Mouse (Mus musculus) heart, embryonic 16.5 days (tissue): ENCODE results near the gene Edc4. TPM values are rescaled to one million over a fixed set of nuclear protein-coding genes. Genes with fewer than 3 reads are reported as not detected.

Source experiments
- ATAC-seq: fragments of 200-750 bp; cut with Nextera tagmentation; replicated peaks from 2 replicates; pipeline ENCODE4 v1.8.0; 2017; ENCODE audit warnings: moderate number of reproducible peaks; ENCODE audit not compliant: insufficient read depth, low FRiP score; ENCODE audit errors: extremely low read depth
- H3K27ac ChIP-seq: fragments of 300-500 bp; sonication (generic); 2 replicates; pipeline ENCODE4 v1.5.1; 2014; ENCODE audit warnings: mild to moderate bottlenecking, low read length, control low read depth, moderate library complexity
- H3K27me3 ChIP-seq: fragments of 300-500 bp; sonication (generic); 2 replicates; pipeline ENCODE4 v1.6.1; 2014; ENCODE audit warnings: low read length, mixed read lengths; ENCODE audit not compliant: control insufficient read depth, insufficient read depth
- H3K36me3 ChIP-seq: fragments of 300-500 bp; sonication (generic); 2 replicates; pipeline ENCODE4 v1.6.1; 2014; ENCODE audit not compliant: control insufficient read depth, insufficient read depth
- H3K4me1 ChIP-seq: fragments of 300-500 bp; sonication (generic); 2 replicates; pipeline ENCODE4 v1.6.1; 2014; ENCODE audit warnings: low read length, mixed read lengths; ENCODE audit not compliant: control insufficient read depth, insufficient read depth
- H3K4me2 ChIP-seq: fragments of 300-500 bp; sonication (generic); 2 replicates; pipeline ENCODE4 v1.6.1; 2014; ENCODE audit warnings: low read depth, mild to moderate bottlenecking, control low read depth, low read length
- H3K4me3 ChIP-seq: fragments of 300-500 bp; sonication (generic); 2 replicates; pipeline ENCODE4 v1.5.1; 2014; ENCODE audit warnings: mild to moderate bottlenecking, control low read depth, low read length
- H3K9ac ChIP-seq: fragments of 300-500 bp; sonication (generic); 2 replicates; pipeline ENCODE4 v1.6.1; 2014; ENCODE audit warnings: low read length, control low read depth
- H3K9me3 ChIP-seq: fragments of 300-500 bp; sonication (generic); replicated peaks from 2 replicates; pipeline ENCODE4 v1.6.1; 2016; ENCODE audit warnings: low read length; ENCODE audit not compliant: control insufficient read depth
- WGBS: fragments of 180-500 bp; shearing (Covaris S2); extraction: QIAGEN DNeasy Blood & Tissue Kit; methylation state at CpG from one replicate; pipeline ENCODE4 v1.1.7; 2014; 5-methylcytosine and 5-hydroxymethylcytosine counted together
- polyA plus RNA-seq: library from polyadenylated mRNA; unstranded; fragments of >200 nt; fragmentation: Nextera tagmentation; extraction: Ambion mirVana; gene quantifications from 2 replicates; pipeline ENCODE4 v1.2.1, GENCODE M21; 2015

Edc4 gene
- polyA plus RNA-seq, 1 experiment from 2014 or later = 32.6 TPM

DNA sequence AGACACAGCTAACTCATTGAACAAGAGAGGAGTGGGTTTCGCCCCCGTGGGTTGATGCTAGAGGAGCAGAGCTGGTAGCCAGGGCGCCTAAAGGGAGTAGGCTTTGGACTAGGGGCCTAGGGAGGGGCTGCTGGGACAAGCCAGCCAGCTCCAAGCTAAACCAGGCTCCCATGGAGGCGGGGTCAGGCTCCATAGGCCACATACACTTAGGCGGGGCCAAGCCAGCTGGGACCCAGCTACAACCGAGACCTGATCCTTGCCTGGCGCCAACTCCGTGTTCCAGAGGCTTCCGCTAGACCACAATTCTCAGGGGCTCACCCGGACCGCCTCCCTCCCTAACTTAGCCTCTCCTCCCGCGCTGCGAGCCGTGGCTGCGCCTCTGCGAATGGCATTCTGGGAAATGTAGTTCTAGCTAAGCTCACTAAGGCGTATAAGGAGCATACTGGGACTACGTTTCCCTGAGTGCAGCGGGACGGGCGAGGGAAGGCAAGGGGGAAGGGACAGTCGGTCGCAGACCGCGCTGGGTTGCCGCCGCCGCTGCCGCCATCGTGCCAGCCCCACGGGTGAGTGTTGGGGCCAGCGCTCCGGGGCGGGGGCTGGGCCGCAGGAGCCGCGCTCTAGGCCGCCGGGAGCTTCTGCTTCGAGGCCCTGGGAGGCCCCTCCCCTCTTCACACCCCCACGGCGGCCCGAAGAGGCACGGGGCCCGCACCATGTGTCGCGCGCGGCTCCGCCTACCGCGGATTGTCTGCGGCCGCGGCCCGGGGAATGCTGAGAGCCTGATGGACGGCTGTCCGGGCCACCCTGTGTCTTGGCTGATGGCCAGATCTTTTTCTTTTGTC lies 20.3 kb upstream of the Edc4 start, which contains the start of gene Nutf2:
Gene Nutf2 (plus strand): TSS at position 438 of the 839 bp plus-strand sequence.
- Histone ChIP-seq H3K36me3 (no peaks in the 10 kb centered on the region), H3K27ac (peak within 1 kb of the TSS; percentile 83), H3K27me3 (no peaks in the 10 kb centered on the region), H3K4me3 (peak within 1 kb of the TSS; percentile 96), H3K9me3 (no peaks in the 10 kb centered on the region), H3K4me1 (peaks cover 43% of the 10 kb centered on the region), H3K4me2 (peak within 1 kb of the TSS; percentile 78), H3K9ac (peak within 1 kb of the TSS; percentile 93)
- under 1% methylated on average over 59 of the region's 59 CpGs for WGBS
- ATAC-seq = peak; percentile 97

DNA sequence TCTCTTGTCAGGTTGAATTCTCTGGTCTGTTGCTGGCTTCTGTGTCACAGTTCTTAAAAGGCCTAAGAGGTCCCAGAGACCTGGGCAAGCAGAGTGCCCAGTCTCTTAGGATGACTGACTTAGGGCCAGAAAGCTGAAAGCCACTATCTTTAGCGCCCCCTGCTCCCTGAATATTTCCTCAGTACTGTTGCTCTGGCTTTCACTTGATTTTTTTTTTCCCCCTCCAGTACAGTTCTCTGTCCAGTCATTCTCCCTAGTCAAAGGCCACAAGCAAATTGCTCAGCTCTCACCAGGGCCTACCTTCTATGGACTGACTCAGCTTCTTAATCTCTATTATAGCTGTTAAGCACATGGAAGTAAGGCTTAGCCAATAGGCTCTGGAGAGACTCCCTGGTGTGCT lies 18.7 kb upstream of the Edc4 start:
- no peak for ATAC-seq

DNA sequence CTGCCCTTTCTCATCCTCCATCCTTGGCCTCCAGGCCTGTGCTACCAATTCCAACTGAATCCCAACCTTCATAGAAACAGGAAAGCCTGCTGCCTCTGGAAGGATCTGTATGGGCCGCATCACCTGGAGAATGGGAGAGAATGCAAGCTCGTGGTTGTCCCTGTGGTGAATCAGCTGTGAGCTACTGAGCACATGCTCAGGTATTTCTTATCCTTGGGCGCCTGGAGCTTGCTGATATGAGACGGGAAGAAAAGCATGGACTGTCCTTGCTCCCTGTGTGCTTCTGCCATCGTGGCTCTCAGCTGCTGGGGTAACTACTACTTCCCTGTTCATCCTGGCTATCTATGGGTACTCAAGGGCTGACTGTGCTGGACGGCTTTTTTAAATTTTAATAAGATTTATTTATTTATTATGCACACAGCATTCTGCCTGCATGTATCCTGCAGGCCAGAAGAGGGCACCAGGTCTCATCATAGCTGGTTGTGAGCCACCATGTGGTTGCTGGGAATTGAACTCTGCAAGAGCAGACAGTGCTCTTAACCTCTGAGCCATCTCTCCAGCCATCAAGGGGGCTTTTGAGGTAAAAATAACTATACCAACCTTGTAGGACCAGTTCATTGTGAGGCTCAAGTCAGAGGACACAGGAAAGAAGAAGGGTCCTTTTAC lies 14.2 kb upstream of the Edc4 start:
- Histone ChIP-seq H3K4me2 (no peak overlapping the region), H3K9me3 (no peaks in the 10 kb centered on the region), H3K27ac (no peak overlapping the region), H3K4me3 (no peak overlapping the region), H3K4me1 (peaks cover 13% of the 10 kb centered on the region), H3K27me3 (no peaks in the 10 kb centered on the region), H3K9ac (no peak overlapping the region), H3K36me3 (peaks cover 20% of the 10 kb centered on the region)
- 79% methylated on average over 6 of the region's 6 CpGs for WGBS
- ATAC-seq = no peak

More for the DNA sequence above, 18.7 kb upstream of the Edc4 start:
- Histone ChIP-seq H3K36me3 (peaks cover 6% of the 10 kb centered on the region), H3K4me2 (peak overlapping the region; percentile 78), H3K9ac (peak overlapping the region; percentile 93), H3K27ac (no peak overlapping the region), H3K9me3 (no peaks in the 10 kb centered on the region), H3K27me3 (no peaks in the 10 kb centered on the region), H3K4me1 (peaks cover 33% of the 10 kb centered on the region), H3K4me3 (peak overlapping the region; percentile 96)
- 0% methylated on average over 1 of the region's 1 CpGs for WGBS

DNA sequence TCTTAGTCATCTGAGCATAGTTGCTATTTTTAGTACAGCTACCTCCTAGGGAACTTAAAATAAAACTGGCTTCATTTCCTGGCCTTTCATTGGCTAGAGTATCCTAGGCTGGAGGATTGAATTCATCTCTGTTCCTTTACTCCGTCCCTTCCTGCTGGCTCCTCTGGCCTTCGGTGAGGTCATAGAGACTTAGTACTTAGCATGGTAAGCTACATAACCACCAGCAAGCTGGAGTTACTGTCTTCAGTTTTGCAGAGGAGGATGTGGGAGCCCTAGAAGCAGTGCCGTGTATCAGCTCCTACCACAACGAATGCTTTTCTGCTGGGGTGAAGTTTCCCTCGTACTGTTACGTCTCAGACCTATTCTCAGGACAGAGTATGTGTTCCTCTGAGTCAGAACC lies 6.4 kb upstream of the Edc4 start:
- no peaks in the 10 kb centered on the region for H3K9me3 ChIP-seq
- H3K4me3 ChIP-seq = peak overlapping the region; percentile 26; the same call in 1 of the 2 replicates
- 38% methylated on average over 6 of the region's 6 CpGs for whole genome bisulfite sequencing
- peak overlapping the region; percentile 58 for H3K4me2 ChIP-seq
- peak; percentile 80 for ATAC-seq
- peaks cover 39% of the 10 kb centered on the region for H3K36me3 ChIP-seq
- H3K9ac ChIP-seq = peak overlapping the region; percentile 51
- H3K27ac ChIP-seq = peak overlapping the region; percentile 95
- no peaks in the 10 kb centered on the region for H3K27me3 ChIP-seq
- peaks cover 24% of the 10 kb centered on the region for H3K4me1 ChIP-seq

DNA sequence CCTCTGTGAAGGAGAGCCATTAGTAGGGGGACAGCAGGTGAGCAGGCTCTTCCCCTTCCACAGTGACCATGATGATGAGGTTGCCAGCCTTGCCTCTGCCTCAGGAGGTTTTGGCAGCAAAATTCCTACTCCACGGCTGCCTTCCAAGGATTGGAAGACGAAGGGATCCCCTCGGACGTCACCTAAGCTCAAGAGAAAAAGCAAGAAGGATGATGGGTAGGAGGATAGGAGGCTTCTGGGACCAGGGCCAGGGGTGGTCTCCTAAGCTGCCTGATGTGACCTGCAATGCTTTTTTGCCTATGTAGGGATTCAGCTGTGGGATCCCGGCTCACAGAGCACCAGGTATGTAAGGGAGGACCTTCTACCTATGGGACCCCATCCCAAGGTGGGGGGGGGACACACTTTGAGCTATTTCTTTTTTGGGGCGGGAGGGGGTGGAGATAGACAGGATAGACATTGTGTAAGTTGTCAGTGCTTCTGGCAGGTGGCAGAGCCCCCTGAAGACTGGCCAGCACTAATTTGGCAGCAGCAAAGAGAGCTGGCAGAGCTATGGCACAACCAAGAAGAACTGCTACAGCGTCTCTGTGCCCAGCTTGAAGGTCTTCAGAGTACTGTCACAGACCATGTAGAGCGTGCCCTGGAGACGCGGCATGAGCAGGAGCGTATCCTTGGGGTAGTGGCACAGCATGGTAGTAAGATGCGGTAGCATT lies 9.2 kb downstream of the Edc4 start:
- H3K4me1 ChIP-seq = 0 out of 2 replicates have a peak, but pooled peaks cover 2% of the 10 kb centered on the region
- WGBS = 92% methylated on average over 12 of the region's 12 CpGs

DNA sequence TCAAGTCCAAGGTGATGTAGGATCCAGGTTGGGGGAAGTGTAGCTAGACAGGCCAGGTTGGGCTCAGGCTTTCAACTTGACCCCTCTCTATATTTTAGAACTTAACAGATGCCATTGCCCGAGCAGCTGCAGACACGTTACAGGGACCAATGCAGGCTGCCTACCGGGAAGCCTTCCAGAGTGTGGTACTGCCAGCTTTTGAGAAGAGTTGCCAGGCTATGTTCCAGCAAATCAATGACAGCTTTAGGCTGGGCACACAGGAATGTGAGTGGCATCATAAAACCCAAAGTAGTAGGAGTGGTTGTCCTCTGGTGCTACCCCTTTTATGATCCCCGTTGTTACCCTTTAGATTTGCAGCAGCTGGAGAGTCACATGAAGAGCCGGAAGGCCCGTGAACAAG lies 10.2 kb downstream of the Edc4 start:
- Histone ChIP-seq H3K27ac (no peak overlapping the region), H3K36me3 (peaks cover 48% of the 10 kb centered on the region), H3K4me3 (no peak overlapping the region), H3K9ac (no peak overlapping the region), H3K4me2 (no peak overlapping the region), H3K27me3 (no peaks in the 10 kb centered on the region), H3K9me3 (no peaks in the 10 kb centered on the region), H3K4me1 (0 out of 2 replicates have a peak, but pooled peaks cover 2% of the 10 kb centered on the region)
- WGBS = 91% methylated on average over 6 of the region's 6 CpGs
- no peak for ATAC-seq

More for the DNA sequence above, 9.2 kb downstream of the Edc4 start:
- no peak for ATAC-seq
- Histone ChIP-seq H3K27ac (no peak overlapping the region), H3K9me3 (no peaks in the 10 kb centered on the region), H3K4me3 (no peak overlapping the region), H3K9ac (no peak overlapping the region), H3K4me2 (no peak overlapping the region), H3K36me3 (peaks cover 57% of the 10 kb centered on the region), H3K27me3 (no peaks in the 10 kb centered on the region)

DNA sequence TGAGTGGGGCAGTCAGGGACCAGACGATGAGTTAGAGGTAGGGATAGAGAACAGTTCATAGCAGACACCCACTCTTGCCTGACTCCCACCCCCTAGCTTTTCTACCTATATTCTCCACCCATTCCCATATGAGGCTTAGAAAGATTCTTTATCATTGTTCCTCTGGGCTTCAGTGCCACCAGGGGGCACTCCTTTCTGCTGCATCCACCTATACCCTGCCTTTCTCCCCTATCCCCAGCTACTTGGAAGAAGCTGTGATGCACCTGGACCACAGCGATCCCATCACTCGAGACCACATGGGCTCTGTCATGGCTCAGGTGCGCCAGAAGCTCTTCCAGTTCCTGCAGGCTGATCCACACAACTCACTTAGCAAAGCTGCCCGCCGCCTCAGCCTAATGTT lies 11.8 kb downstream of the Edc4 start:
- ATAC-seq = 0 out of 2 replicates have a peak, but pooled peaks have one; percentile 10

DNA sequence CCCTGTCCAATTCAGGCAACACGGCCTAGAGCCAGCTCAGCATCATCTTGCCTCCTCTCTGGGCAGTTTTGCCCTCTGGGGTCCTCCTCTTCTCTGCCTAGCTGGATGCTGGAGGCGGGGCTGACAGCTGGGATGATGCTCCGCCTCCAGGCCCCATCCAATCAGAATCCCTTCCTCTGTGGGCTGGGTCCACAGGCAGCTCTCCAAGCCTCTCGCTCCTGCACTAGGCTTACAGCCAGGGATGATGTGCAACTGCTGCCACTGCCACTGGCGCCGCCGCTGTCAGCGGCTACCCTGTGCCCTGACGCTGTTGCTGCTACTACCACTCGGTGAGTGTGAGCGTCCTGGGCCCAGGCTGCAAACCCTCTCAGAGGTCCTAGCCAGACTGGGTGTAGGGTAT lies 12.7 kb downstream of the Edc4 start, which contains the start of gene Nrn1l:
Gene Nrn1l (plus strand): TSS at position 229 of the 400 bp plus-strand sequence.
- Histone ChIP-seq H3K27me3 (no peaks in the 10 kb centered on the region), H3K27ac (no peak within 1 kb of the TSS), H3K9me3 (no peaks in the 10 kb centered on the region), H3K4me3 (no peak within 1 kb of the TSS), H3K4me1 (0 out of 2 replicates have a peak, but pooled peaks cover 2% of the 10 kb centered on the region), H3K36me3 (peaks cover 28% of the 10 kb centered on the region), H3K4me2 (no peak within 1 kb of the TSS), H3K9ac (no peak within 1 kb of the TSS)
- peak; percentile 86 for ATAC-seq
- 6% methylated on average over 11 of the region's 11 CpGs for WGBS

More for the DNA sequence above, 11.8 kb downstream of the Edc4 start:
- H3K27ac ChIP-seq = no peak overlapping the region
- H3K9ac ChIP-seq = no peak overlapping the region
- 0 out of 2 replicates have a peak, but pooled peaks cover 2% of the 10 kb centered on the region for H3K4me1 ChIP-seq
- no peak overlapping the region for H3K4me3 ChIP-seq
- 85% methylated on average over 6 of the region's 6 CpGs for WGBS
- no peaks in the 10 kb centered on the region for H3K27me3 ChIP-seq
- H3K4me2 ChIP-seq = no peak overlapping the region
- no peaks in the 10 kb centered on the region for H3K9me3 ChIP-seq
- H3K36me3 ChIP-seq = peaks cover 34% of the 10 kb centered on the region
